ENCODE assay signal across 18 mouse cellular contexts in genomic region chr10:83186984-83187383, GRCm38 (mm10).
DNase-seq lines count a peak whose midpoint lies in the region; ATAC-seq and TF ChIP-seq lines count a peak whose summit lies in the region.
"Had no signal": no experiment of that assay in that cellular context is flagged by ENCODE, and none has a peak within 500 bp of the region (broad histone marks: within the 10 kb centered on the region; RNA-seq: fewer than 3 reads in every experiment).

No protein-coding gene starts in this region.

- H3K79me2 ChIP-seq in MEL (ENCODE audit: control insufficient read depth, insufficient read depth, low read length, poor library complexity): no peaks in the 10 kb centered on the region

- peak; percentile 40; the same call in 1 of the 2 replicates for ATAC-seq in lung, embryonic 15.5 days (ENCODE audit: borderline replicate concordance, extremely low read depth, low FRiP score, low TSS enrichment)

- H3K4me1 ChIP-seq in heart, embryonic 10.5 days: peaks cover 34% of the 10 kb centered on the region
- peaks cover 28% of the 10 kb centered on the region for H3K4me1 ChIP-seq in lung, embryonic 15.5 days
- H3K4me1 ChIP-seq in MEL (ENCODE audit: control insufficient read depth in 1 of 2, insufficient read depth in 2 of 2, low read length in 2 of 2): peaks cover 19 to 42% of the 10 kb centered on the region in 2 experiments

- peaks cover 8% of the 10 kb centered on the region; the same call in 1 of the 2 replicates for H3K36me3 ChIP-seq in heart, embryonic 10.5 days
- peaks cover 4% of the 10 kb centered on the region; the same call in 1 of the 2 replicates for H3K36me3 ChIP-seq in lung, embryonic 15.5 days
- H3K36me3 ChIP-seq in MEL (ENCODE audit: control insufficient read depth in 1 of 2, insufficient read depth in 2 of 2, low read length in 2 of 2): peaks cover 0 to 19% of the 10 kb centered on the region in 2 experiments; a peak in 2 of 4 replicates

- TF ChIP-seq POLR2A in MEL (IDR thresholded peaks at IDR 0.05; ENCODE audit: control insufficient read depth in 1 of 2, insufficient read depth in 1 of 2, low read depth in 1 of 2, low read length in 2 of 2, poor library complexity in 1 of 2): no peak

- no peaks in the 10 kb centered on the region for H3K9me3 ChIP-seq in heart, embryonic 10.5 days
- H3K9me3 ChIP-seq in lung, embryonic 15.5 days: no peaks in the 10 kb centered on the region
- H3K9me3 ChIP-seq in MEL (replicated peaks; ENCODE audit: insufficient read depth, low read length): no peaks in the 10 kb centered on the region
- H3K9me3 ChIP-seq: forebrain, embryonic 12.5 days; heart, embryonic 13.5 days; hindbrain, embryonic 10.5 days; limb, embryonic 13.5 days; liver, embryonic 13.5 days had no signal

- no peak overlapping the region for H3K9ac ChIP-seq in lung, embryonic 15.5 days
- no peak overlapping the region; the same call in 1 of the 2 replicates for H3K9ac ChIP-seq in MEL (ENCODE audit: control insufficient read depth, low read depth, low read length, poor library complexity, severe bottlenecking)
- H3K9ac ChIP-seq: forebrain, embryonic 12.5 days; heart, embryonic 13.5 days; limb, embryonic 13.5 days; liver, embryonic 13.5 days had no signal

- intact Hi-C loops in heart, postnatal 25 days (cut with DNase I): no loop called here

- no peak for DNase-seq in heart, embryonic 10.5 days (ENCODE audit: low spot score)
- DNase-seq in heart, postnatal 25 days (ENCODE audit: low spot score): no peak
- DNase-seq in lung, adult 18-20 months: no peak
- no peak for DNase-seq in MEL (ENCODE audit: low read depth, low spot score)
- peak; percentile 47 for DNase-seq in brain, adult 2 months (ENCODE audit: low read depth, low spot score)
- no peak for DNase-seq in T-cell, adult 2 months (ENCODE audit: low spot score)
- DNase-seq: adrenal gland, adult 8-10 months; cerebellum, adult 9-11 months; kidney, adult 18-20 months; liver, embryonic 13.5 days; retina, postnatal 1 day had no signal

- no peak overlapping the region for H3K4me2 ChIP-seq in lung, embryonic 15.5 days
- H3K4me2 ChIP-seq: forebrain, embryonic 12.5 days; heart, embryonic 13.5 days; limb, embryonic 13.5 days; liver, embryonic 13.5 days had no signal

- TF ChIP-seq EP300 in MEL (IDR thresholded peaks at IDR 0.05; ENCODE audit: low read depth in 1 of 2, low read length in 2 of 2): no peak

- WGBS in heart, embryonic 10.5 days: 47% methylated on average over 5 of the region's 5 CpGs
- 38% methylated on average over 5 of the region's 5 CpGs for WGBS in lung, embryonic 15.5 days

- no peaks in the 10 kb centered on the region for H3K27me3 ChIP-seq in heart, embryonic 10.5 days (ENCODE audit: insufficient read depth, poor library complexity, severe bottlenecking)
- H3K27me3 ChIP-seq in lung, embryonic 15.5 days: no peaks in the 10 kb centered on the region; the same call in 1 of the 2 replicates
- no peaks in the 10 kb centered on the region for H3K27me3 ChIP-seq in MEL (ENCODE audit: control insufficient read depth in 1 of 2, insufficient read depth in 2 of 2, low read length in 2 of 2)
- H3K27me3 ChIP-seq: forebrain, embryonic 12.5 days; heart, embryonic 13.5 days; limb, embryonic 13.5 days; liver, embryonic 13.5 days had no signal

- H3K4me3 ChIP-seq in heart, embryonic 10.5 days: no peak overlapping the region
- no peak overlapping the region for H3K4me3 ChIP-seq in lung, embryonic 15.5 days
- H3K4me3 ChIP-seq in MEL (ENCODE audit: control insufficient read depth in 1 of 2, insufficient read depth in 1 of 2, low read depth in 2 of 2, low read length in 2 of 2): no peak overlapping the region
- H3K4me3 ChIP-seq: forebrain, embryonic 12.5 days; heart, embryonic 13.5 days; hindbrain, embryonic 10.5 days; limb, embryonic 13.5 days; liver, embryonic 13.5 days had no signal

- no peak for TF ChIP-seq CTCF in MEL (IDR thresholded peaks at IDR 0.05 in 2 of 3, conservative IDR thresholded peaks at IDR 0.05 in 1 of 3; ENCODE audit: control insufficient read depth in 1 of 3, insufficient read depth in 1 of 3, low read depth in 2 of 3, low read length in 3 of 3, poor library complexity in 1 of 3, severe bottlenecking in 1 of 3)

- TF ChIP-seq RAD21 in MEL (IDR thresholded peaks at IDR 0.05; ENCODE audit: low read depth, low read length): no peak

- 0 out of 2 replicates have a peak overlapping the region, but pooled peaks have one; percentile 9 for H3K27ac ChIP-seq in heart, embryonic 10.5 days
- H3K27ac ChIP-seq in lung, embryonic 15.5 days: no peak overlapping the region
- peak overlapping the region; percentile 19; the same call in 1 of the 2 replicates for H3K27ac ChIP-seq in MEL (ENCODE audit: control insufficient read depth, low read depth, low read length)
- H3K27ac ChIP-seq: forebrain, embryonic 12.5 days; heart, embryonic 13.5 days; hindbrain, embryonic 10.5 days; kidney, postnatal 0 days; limb, embryonic 13.5 days; liver, embryonic 13.5 days; stomach, postnatal 0 days had no signal

TF ChIP-seq in MEL, 35 proteins besides CTCF, POLR2A, EP300 and RAD21:
- TF ChIP-seq ETS1 (IDR thresholded peaks at IDR 0.05; ENCODE audit: low read depth, low read length) (0 out of 2 replicates have a peak, but pooled peaks have one; percentile 9), USF2 (IDR thresholded peaks at IDR 0.05; ENCODE audit: borderline replicate concordance in 1 of 2, insufficient read depth in 1 of 2, low read depth in 1 of 2, low read length in 2 of 2) (no peak), HCFC1 (IDR thresholded peaks at IDR 0.05; ENCODE audit: low read depth, low read length) (no peak), UBTF (IDR thresholded peaks at IDR 0.05; ENCODE audit: borderline replicate concordance, insufficient read depth, low read depth, low read length) (no peak), TCF12 (IDR thresholded peaks at IDR 0.05; ENCODE audit: low read depth, low read length) (0 out of 2 replicates have a peak, but pooled peaks have one; percentile 17), CHD2 (IDR thresholded peaks at IDR 0.05; ENCODE audit: low read length) (no peak), KAT2A (conservative IDR thresholded peaks at IDR 0.05; ENCODE audit: low read depth, low read length) (no peak)
